Mouse (Mus musculus): ENCODE measurements around the gene Cysrt1.

The Cysrt1 gene

DNA sequence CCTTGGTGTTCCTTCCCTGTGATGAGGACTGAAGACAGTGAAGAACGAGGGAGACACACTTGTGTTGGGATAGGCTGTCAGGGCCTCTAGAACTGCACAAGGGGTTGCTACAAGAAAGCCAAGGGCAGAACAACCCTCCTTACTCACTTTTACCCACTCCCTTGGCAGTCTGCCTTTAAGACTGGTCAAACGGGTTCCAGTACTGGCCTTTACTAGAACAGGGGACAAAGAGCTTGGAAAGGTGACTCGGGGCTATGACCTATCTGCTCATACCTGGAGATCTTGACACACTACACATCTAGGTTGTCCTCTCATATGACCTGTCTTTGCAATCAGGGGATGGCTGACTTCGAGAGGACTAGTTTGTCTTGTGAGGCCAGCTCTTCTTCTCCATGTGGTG lies 4.7 kb downstream of the Cysrt1 start:
- DNase-seq (ENCODE audit: low spot score in 2 of 2) = no peak

DNA sequence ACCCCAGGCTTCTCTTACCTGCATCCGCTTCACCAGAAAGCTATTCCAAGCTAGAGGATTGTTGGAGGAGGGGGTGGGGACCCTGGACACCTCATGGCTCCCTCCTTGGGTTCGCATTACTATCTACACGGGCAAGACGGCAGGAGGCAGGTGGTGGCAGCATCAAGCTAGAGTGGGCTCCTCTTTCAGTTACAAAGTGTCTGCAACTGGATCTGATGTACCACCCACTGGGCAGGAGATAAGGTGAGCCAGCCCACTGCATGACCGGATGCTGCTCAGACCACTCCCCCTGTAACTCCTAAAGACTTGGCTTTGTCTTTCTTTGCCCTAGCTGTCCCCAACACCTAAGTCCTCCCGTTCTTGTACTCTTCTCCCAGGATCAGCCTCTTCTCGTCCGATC lies 5.6 kb downstream of the Cysrt1 start, which contains the start of gene Rnf224:
Gene Rnf224, minus strand, starts transcription at position 174 of the 400 bp plus-strand sequence.
- no peak for DNase-seq (ENCODE audit: low spot score in 2 of 2)

DNA sequence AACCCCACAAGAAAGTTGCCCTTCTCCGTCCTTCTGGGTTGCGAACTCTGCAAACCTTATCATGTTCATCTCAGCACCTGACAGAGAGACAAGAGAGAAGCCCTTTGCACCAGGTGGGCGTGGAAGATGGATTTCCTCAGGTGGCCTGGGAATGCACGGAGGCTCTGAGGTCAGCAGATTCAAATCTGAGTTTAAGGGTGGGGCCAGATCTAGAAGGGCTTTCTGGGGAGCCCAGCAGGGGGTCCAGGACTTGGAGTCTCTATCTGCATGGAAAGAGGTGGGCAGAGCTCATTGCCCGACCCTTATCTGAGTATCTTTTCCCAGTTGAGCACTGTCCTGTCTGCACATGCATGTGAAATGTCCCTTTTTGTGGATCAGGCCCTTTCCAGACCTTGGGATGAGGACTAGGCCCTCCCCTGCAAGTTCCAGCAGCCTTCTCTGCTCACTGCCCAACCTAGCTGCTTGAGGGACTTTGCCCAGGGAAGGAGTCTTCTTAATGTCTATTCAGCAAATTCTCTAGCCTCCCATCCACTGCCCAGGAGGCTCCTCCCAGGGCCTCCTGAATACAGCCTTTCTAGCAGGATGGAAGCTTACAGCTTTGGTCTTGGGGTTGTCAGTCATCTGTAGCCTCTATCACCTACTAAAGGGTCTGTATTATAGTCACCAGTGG lies 7.6 kb downstream of the Cysrt1 start:
- no peak for DNase-seq (ENCODE audit: low spot score in 2 of 2)

DNA sequence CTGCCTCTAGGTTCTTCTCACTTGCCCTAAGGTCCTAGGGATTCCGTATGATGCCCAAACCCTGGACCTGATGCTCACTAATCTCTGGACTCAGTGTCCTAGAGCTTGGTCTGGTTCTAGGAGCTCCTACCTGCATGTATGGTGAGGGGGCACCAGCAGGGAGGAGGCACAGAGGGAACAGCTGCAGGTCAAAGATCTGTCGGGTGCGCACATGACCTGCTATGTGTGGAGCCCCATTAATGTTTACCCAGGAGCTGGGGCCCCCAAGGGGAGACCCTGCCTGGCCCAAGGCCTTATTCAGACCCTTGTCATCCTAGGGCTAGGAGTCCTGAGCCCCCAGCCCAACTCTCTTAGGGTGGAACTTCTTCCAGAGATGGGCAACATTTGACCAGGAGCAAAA lies 8.2 kb downstream of the Cysrt1 start, which contains the start of gene Slc34a3:
Gene Slc34a3, minus strand, starts transcription at position 315 of the 400 bp plus-strand sequence.
- DNase-seq (ENCODE audit: low spot score in 2 of 2) = no peak

DNA sequence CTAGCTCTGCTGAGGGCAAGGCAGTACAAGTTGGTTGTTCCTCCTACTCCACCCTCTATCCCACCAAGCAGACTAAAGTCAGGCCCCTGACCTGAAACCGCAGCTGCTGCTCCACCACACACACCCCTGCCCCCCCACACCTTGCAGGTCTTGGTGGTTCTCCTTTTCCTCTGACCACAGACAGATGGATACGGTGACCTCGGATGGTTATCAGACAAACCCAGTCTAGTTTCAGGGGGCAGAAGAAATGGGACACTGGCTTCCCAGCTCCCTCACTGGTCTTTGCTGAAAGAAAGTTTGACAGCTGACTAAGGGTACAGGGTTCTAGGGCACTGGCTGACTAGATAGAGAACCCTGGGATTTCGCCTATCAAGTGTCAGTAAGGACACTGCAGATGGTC lies 8.8 kb downstream of the Cysrt1 start:
- DNase-seq (ENCODE audit: low spot score in 2 of 2) = no peak

DNA sequence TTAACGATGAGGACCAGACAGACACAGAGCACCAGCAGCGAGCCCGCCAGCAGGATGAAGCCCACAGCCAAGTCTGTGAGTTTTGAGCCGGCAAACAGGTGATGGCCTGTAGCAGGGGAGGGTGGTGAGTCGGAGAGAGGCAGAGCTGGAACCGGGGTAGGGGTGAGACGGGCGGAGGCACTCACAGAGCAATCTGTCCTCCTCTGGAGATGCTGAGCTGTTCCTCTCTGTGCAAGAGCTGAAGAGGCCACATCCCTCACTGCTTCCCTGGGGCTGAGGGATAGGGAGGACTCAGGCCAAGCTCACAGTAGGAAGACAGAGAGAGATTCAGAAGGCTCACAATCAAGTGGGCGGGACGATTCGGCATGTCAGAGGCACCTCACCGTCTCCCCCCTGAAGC lies 11.2 kb downstream of the Cysrt1 start:
- no peak for DNase-seq (ENCODE audit: low spot score in 2 of 2)

DNA sequence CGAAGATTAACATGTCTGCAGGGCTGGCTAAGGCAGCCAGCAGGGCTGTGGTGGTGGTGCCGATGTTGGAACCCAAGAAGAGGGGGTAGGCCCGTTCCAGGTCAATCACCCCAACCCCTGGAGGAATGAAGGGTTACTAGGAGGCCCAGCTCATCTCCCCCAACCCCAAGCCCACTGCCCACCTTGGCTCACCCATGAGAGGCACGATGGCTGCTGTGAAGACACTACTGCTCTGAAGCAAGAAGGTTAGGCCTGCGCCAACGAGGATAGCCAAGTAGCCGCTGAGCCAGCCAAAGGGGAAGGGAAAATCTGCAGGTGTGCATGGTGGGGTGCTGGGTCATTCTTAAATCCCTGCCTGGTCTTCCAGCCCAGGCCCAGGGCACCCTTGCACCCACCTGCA lies 11.7 kb downstream of the Cysrt1 start:
- DNase-seq (ENCODE audit: low spot score in 2 of 2) = no peak

DNA sequence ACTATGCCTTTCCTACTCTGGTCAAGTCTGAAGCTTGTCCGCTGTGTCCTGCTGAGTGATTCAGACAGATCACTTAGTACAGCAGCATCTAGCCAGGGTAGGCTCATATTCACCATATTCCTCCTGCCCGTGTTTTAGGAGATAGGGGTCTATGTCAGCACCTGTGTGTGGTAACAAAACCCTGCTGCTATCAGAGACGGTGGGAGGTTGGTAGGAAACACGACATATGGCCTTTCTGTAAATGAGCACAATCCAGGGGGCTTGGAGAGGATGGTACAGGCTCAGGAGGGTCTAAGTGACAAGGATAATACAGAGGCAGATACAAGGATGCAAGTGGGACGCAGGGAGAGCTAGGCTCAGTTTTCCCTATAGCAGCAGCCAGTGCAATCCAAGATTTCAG lies 12.7 kb downstream of the Cysrt1 start:
- DNase-seq (ENCODE audit: low spot score in 2 of 2) = no peak

DNA sequence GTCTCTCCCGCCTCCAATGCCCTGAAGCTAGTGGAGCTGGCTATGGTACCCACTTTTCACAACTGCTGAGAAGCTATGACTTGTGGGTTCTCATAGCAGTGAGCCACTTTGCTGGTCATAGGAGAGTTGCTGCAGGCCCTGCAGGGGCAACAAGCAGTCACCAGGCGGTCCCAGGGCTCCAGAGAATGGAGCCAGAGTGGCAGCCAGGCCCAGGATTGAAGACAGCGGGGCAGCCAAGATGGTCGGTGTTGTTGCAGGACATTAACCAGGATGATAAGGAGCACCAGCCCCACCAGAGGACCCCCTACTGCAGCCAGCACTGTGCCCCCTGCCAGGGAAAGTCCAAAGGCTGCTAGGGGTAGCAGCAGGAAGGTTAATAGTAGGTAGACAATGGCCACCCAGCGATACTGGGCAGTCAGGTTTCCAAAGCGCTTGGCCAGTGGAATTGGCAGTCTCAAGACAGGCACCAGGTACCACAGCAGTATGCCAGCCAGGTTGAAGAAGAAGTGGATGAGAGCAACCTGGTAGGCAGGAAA lies 13.2 kb downstream of the Cysrt1 start:
- DNase-seq (ENCODE audit: low spot score in 2 of 2) = no peak

DNA sequence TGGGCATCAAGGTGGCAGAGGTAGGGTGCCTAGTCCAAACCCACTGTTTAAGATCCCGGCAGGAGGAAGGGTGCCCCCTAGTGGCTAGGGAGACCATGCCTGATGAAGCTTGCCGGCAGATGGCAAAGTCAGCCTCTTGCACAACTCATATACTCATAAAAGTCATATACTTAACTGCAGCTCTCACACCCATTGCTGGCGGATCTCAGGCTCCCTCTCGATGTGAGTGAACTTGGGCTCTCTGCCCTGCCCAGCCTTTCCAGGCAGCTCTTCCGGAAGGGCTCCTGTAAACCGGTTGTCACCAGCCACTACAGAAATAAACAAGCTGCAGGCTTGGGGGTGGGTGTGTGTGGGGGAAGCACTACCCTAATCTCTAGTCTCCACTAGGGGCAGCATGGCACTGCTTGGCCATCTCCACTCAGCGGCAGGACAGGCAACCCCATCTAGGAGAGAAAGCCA lies 13.8 kb downstream of the Cysrt1 start:
- DNase-seq (ENCODE audit: low spot score in 2 of 2) = peak; percentile 80

DNA sequence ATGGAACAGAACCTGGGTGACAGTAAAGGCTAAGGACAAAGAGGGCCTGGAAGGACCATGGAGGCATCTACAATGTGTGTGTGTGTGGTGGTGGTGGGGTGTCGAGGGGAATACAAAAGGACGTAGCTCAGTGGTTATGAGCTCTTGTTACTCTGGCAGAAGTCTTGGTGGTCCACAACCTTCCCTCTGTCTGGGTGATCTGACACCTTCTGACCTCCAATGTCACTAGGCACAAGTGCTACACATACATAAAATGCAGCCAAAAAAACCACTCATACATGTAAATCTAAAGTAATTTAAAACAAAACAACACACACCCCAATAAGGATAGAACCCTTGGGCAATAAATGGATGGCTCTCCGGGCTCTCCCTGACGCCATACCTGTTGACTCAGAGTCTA lies 14.8 kb downstream of the Cysrt1 start:
- DNase-seq (ENCODE audit: low spot score in 2 of 2) = no peak

DNA sequence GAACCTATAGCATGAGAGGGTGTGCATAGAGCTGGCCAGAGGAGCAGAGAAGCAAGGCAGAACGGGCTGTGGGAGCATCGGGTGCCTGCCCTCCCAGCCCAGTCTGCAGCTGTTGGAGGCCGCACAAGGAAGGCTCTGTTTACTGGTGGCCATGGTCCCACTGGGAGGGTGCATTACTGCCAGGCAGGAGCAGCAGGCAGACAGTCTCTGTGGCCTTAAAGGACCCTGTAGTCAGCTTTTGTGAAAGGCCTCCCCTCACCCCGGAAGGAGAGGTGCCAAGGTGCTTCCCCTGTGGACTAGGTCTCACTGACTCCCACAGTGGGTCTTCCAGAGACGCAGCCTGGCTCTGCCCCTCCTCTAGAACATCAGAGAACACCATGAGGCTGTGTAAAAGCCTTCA lies 15.4 kb downstream of the Cysrt1 start:
- DNase-seq (ENCODE audit: low spot score in 2 of 2) = peak; percentile 41 to 65

DNA sequence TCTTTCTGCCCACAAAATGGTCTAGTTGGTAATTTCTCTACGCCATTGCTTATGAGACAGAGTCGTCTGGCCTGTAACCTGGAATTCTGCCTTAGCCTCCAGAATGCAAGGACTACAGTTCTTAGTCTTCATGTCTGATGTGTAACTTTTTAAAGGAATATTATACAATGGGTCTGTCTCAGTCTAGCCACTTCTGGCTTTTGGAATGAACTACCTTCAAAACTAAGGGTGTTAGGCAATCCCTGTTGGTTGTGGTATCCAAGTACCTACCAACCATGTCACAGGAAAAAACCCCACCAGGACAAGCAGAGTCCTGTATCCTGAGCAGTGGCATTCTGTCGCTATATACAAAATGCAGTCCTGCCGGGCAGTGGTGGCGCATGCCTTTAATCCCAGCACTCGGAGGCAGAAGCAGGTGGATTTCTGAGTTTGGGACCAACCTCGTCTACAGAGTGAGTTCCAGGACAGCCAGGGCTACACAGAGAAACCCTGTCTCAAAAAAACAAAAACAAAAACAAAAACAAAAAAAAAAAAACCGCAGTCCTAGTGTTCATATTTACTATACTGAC lies 16.4 kb downstream of the Cysrt1 start:
- no peak for DNase-seq (ENCODE audit: low spot score in 2 of 2)

DNA sequence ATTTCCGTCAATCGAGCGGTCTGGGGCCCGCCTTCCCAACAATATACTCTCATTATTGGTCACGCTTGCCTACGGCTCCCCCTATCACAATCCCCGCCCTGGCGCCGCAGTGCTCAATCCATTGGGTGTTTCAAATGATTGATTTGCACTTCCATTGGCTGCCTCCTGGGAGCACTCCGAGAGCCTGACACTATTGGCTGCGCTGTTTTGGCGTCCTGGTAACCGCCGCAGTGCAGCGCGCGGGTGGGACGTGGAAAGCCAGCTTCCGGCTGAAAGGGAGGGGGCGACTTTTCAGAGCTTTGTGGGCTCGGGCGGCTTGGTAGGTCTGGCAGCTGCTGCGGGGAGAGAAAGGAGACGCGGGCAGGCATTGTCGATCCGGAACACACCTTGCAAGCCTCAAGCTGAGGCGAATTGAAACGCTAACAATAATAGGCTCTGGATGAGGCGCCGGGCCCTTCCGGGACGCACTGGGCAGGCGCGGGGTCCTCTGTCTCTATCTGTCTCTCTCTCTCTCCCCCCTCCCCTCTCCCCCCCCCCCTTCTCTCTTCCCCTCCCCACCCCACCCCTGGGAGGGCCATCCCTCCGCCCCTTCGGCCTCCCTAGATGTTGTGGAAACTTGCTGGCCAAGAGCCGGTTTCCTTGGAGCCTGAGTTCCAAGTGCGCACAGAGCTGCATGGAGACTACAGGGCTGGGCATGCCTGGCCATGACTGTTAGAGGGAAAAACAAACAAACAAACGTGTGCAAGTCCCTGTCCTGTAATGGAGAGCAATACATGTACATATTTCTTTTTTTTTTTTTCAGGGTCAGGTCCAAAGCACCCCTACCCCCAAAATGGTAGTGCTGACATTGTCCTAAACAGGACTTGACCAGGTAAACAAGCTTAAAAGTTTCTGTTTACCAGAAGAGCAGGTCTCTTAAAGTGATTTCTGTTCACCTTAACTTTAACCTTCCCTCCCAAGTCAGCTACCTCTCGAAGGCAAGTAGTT lies 17.2 kb downstream of the Cysrt1 start:
- peak; percentile 99 to 100 for DNase-seq (ENCODE audit: low spot score in 2 of 2)

DNA sequence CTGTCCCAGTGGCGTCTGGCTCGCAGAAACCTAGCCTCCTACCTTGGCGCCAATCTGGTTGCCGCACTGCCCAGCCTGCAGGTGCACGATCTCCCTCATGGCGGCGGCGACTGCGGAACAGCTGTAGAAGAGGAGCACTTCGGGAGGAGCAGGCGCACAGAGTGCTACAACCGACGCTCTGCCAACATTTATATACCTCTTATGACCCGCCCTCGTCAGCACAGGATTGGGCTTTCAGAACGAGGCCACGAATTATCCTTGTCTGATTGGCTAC lies 17.8 kb downstream of the Cysrt1 start, which contains the start of gene Tubb4b:
Gene Tubb4b, minus strand, starts transcription at position 211 of the 274 bp plus-strand sequence.
- DNase-seq (ENCODE audit: low spot score in 2 of 2) = no peak

DNA sequence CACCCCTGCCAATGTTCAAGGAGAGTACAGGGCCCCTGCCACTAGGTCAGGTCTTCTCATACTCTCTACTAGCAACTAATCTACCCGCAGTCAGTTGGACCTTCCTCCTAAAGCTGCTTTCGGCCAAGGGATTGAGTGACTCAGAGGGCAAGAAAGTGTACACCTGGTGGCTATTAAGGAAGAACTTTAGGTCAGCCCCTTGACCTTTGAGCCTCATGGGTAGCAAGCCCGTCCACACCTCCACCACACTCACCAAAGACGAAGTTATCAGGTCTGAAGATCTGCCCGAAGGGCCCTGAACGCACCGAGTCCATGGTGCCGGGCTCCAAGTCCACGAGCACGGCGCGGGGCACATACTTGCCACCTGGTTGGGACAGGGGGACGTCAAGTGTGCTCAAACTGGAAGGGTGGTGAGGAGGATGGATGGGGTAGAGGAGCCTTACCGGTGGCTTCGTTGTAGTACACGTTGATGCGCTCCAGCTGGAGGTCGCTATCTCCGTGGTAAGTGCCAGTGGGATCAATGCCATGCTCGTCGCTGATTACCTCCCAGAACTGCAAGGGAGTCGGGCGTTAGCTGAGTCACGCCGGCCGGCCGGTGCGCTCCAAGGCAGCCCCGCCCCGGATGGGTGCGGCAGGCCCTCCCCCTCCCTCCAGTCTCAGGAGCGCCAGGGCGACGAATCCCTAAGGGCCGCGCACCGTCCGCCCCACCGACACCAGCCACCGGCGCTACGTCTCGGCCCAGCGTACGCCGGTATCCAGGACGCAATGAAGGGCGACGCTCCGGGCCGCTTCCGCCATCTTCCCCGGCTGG lies 18.4 kb downstream of the Cysrt1 start:
- DNase-seq (ENCODE audit: low spot score in 2 of 2) = peak in 1 of 2 experiments; percentile 58

DNA sequence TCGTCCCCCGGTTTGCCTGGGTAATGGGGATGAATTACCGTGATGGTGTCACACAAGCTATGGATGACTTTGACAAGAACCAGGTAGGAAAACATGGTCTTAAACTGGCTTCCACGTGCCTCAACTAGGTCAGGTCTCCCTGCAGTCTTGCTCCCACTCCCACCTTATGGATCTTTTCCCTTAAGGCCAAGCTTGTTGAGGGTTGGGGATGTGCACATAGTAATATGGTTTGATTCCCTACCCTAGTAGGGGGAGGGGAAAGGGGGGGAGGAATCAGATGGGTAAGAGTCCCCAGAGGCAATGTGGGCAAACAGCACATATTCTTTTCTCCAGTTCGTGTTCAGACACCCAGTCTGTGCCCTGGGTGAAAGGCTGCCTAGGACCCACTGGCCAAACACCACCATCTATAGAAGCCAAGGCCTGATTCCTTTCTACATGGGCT lies 20.9 kb downstream of the Cysrt1 start:
- no peak for DNase-seq (ENCODE audit: low spot score in 2 of 2)

DNA sequence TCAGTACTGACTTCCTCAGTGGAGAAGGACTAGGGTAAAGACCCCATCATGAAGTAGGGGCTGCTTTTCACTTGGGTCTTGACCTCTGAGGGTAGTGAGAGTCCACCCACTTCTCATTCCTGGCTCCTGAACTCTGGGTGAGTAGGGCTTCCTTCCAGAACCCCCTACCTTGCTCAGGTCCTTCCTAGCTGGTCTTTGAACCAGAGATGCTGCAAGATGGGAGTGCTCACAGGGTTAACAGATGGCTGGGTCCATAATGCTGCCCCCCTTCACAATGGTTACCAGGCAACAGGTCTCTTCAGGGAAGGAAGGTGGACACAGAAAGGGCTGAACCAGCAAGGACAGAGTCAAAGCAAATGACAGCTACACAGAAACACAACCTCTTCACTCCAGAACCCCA lies 23.8 kb downstream of the Cysrt1 start, which contains the start of gene Fam166a:
Gene Fam166a, plus strand, starts transcription at position 301 of the 400 bp plus-strand sequence.
- no peak for DNase-seq (ENCODE audit: low spot score in 2 of 2)

DNA sequence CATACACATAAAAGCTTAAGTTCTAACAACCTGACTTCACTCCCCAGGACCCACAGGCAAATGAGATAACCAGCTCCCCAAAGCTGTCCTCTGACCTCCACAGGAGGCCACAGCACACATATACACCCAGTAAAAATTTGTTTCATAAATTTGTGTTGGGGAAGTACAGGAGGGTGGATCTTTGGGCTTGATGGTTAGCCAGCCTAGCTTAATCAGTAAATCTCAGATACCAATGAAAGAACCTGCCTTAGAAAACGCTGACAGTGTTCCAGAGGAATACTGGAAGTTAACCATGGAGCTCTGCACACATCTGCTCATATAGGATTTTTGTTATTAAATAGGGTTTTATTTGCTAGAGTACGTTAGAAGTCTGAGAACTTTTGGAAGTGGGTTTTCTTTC lies 24.6 kb downstream of the Cysrt1 start:
- no peak for DNase-seq (ENCODE audit: low spot score in 2 of 2)

DNA sequence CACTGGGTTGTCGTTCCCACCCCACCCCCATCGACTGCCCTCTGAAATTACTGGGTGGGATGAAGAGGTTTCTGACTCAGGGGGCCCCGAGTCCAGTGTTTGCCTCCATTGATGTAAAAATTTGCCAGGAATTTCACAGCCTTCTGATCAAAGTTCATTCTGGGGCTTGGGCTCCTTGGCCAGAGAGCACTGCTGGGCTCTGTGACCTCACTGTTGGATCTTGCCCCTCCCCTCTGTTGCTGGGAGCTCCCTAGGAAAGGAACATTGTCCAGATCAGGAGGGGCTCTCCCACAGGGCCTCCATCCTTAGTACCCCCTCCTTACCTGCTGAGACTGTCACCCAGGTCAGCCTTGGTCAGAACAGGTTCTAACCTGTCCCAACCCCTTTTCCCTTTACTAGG lies 27.8 kb downstream of the Cysrt1 start, which contains the start of gene Stpg3:
Gene Stpg3, minus strand, starts transcription at position 194 of the 400 bp plus-strand sequence.
- no peak for DNase-seq (ENCODE audit: low spot score in 2 of 2)

DNA sequence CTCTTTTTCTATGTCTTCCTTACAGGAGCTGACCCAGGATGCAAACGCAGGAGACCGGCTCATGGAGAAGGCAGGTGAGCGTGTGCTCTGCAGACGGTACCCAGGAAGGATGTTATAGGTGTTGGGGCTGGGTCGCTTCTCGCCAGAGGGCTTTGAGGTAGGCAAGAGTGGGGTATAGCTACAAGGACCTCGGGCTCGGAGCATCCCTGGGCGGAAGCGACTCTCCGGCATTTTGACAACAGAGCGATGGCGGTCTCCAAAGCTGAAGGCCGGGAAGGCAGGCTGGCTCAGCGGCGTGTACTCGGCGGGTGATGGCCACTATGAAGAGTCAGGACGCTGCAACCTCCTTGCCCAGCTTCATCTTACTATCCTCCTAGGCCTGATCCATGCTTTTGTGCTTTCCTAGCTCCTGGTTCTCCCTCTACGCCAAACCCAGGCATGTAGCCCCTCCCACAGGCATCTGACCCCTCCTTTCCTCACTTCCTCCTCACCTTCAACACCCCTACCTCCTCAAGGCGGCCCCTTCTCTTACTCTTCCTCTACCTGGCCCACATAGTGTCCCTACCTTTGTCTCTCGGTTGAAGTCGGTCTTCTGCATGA lies 28.9 kb downstream of the Cysrt1 start:
- DNase-seq (ENCODE audit: low spot score in 2 of 2) = no peak
